ENCODE assay signal across 7 mouse cellular contexts in the genomic region with DNA sequence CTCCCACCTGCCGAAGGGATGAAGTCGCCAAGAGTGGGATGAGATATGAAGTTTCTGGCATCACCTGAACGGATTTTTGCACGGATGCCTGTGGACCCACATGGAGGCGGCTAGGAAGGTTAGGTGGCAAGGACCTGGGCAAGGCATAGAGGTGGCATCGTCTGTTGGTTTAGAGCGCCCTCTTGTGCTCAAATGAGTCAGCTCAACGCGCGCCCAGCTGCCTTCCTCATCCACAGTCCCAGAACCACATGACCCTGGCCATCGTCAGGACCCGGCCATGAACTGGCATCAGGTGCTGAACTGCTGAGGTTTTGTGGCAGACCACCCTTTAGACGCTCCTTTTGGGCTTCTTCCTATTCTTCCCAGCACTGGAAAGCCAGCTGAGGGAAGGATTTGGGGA. TPM values are rescaled to one million over a fixed set of nuclear protein-coding genes. Genes with fewer than 3 reads are reported as not detected.
DNase-seq lines count a peak whose midpoint lies in the region; ATAC-seq and TF ChIP-seq lines count a peak whose summit lies in the region.

No protein-coding gene starts in this region.

- no peaks in the 10 kb centered on the region for H3K36me3 ChIP-seq in forebrain, embryonic 14.5 days (ENCODE audit: control insufficient read depth, insufficient read depth, low read length)
- H3K36me3 ChIP-seq in hindbrain, embryonic 14.5 days (replicated peaks; ENCODE audit: control insufficient read depth, insufficient read depth): no peaks in the 10 kb centered on the region
- no peaks in the 10 kb centered on the region for H3K36me3 ChIP-seq in small intestine, adult 2 months (ENCODE audit: control insufficient read depth, insufficient read depth, low read length)

- WGBS in forebrain, embryonic 14.5 days: under 1% methylated on average over 13 of the region's 13 CpGs
- WGBS in hindbrain, embryonic 14.5 days: 1% methylated on average over 13 of the region's 13 CpGs
- 2% methylated on average over 13 of the region's 13 CpGs for WGBS in small intestine, adult 2 months

- TF ChIP-seq POLR2A in small intestine, adult 2 months (IDR thresholded peaks at IDR 0.05; ENCODE audit: low read depth, low read length): no peak

- H3K4me3 ChIP-seq in forebrain, embryonic 14.5 days (ENCODE audit: low read depth, low read length): no peak overlapping the region
- no peak overlapping the region for H3K4me3 ChIP-seq in hindbrain, embryonic 14.5 days (replicated peaks; ENCODE audit: low read length)
- no peak overlapping the region for H3K4me3 ChIP-seq in small intestine, adult 2 months (ENCODE audit: low read depth, low read length)

- peak overlapping the region; percentile 55 for H3K4me2 ChIP-seq in forebrain, embryonic 14.5 days (ENCODE audit: low read length)
- peak overlapping the region; percentile 26; the same call in 1 of the 2 replicates for H3K4me2 ChIP-seq in hindbrain, embryonic 14.5 days (replicated peaks)

- CTCF ChIA-PET in Patski (lab: Charles Lee): interaction anchor here (1.0 to 13.3 kb wide), 21 partner anchors 10 to 256 kb away, joined by 3 to 189 read pairs (median 4); no protein-coding TSS in a partner anchor

- DNase-seq in Patski (ENCODE audit: low read depth, low spot score): no peak
- DNase-seq in c-Kit-positive CD71-positive TER-119-negative erythroid progenitor cells, embryonic 14.5 days (ENCODE audit: low read depth): peak; percentile 57
- peak; percentile 86 for DNase-seq in forebrain, embryonic 14.5 days (ENCODE audit: low spot score)
- DNase-seq in hindbrain, embryonic 14.5 days (ENCODE audit: low spot score): peak; percentile 86
- peak; percentile 77 to 79 for DNase-seq in layer of hippocampus, postnatal 36 days

- POLR2A ChIA-PET in Patski (lab: Charles Lee): interaction anchor here (0.6 kb wide), 1 partner anchor 32 kb away, joined by 3 read pairs; no protein-coding TSS in a partner anchor

- peaks cover 41% of the 10 kb centered on the region for H3K27me3 ChIP-seq in Patski
- no peaks in the 10 kb centered on the region for H3K27me3 ChIP-seq in forebrain, embryonic 14.5 days (replicated peaks; ENCODE audit: control insufficient read depth, insufficient read depth, low read length)
- H3K27me3 ChIP-seq in hindbrain, embryonic 14.5 days (ENCODE audit: control insufficient read depth, insufficient read depth, low read length): peaks cover 15% of the 10 kb centered on the region; the same call in 1 of the 2 replicates
- peaks cover 30% of the 10 kb centered on the region for H3K27me3 ChIP-seq in small intestine, adult 2 months (ENCODE audit: control insufficient read depth, insufficient read depth, low read length)

- peak; percentile 47 for ATAC-seq in Patski
- ATAC-seq in forebrain, embryonic 14.5 days: peak; percentile 61
- peak; percentile 49 for ATAC-seq in hindbrain, embryonic 14.5 days (ENCODE audit: low FRiP score)
- ATAC-seq in megakaryocyte-erythroid progenitor cell, adult 5-6 weeks (replicated peaks; ENCODE audit: low FRiP score, low TSS enrichment, poor library complexity, severe bottlenecking): peak; percentile 58

- H3K27ac ChIP-seq in forebrain, embryonic 14.5 days (ENCODE audit: low read depth, low read length): peak overlapping the region; percentile 89; the same call in 1 of the 2 replicates
- H3K27ac ChIP-seq in hindbrain, embryonic 14.5 days: peak overlapping the region; percentile 76
- no peak overlapping the region for H3K27ac ChIP-seq in small intestine, adult 2 months (ENCODE audit: insufficient read depth, low read depth, low read length)

- no peak for TF ChIP-seq CTCF in Patski (IDR thresholded peaks at IDR 0.05)
- TF ChIP-seq CTCF in small intestine, adult 2 months (IDR thresholded peaks at IDR 0.05; ENCODE audit: extremely low read depth, insufficient read length, insufficient replicate concordance, low read depth, low read length): peak; percentile 83

- peaks cover 42% of the 10 kb centered on the region for H3K4me1 ChIP-seq in forebrain, embryonic 14.5 days (ENCODE audit: control insufficient read depth, insufficient read depth, low read length)
- H3K4me1 ChIP-seq in hindbrain, embryonic 14.5 days (replicated peaks; ENCODE audit: control insufficient read depth, insufficient read depth, low read length): peaks cover 41% of the 10 kb centered on the region
- H3K4me1 ChIP-seq in small intestine, adult 2 months (ENCODE audit: control insufficient read depth, insufficient read depth, insufficient read length, low read length): no peaks in the 10 kb centered on the region

- H3K9ac ChIP-seq in forebrain, embryonic 14.5 days (ENCODE audit: low read length): peak overlapping the region; percentile 40
- peak overlapping the region; percentile 37; the same call in 1 of the 2 replicates for H3K9ac ChIP-seq in hindbrain, embryonic 14.5 days

- in situ Hi-C loops in Patski (cut with MboI; ENCODE audit: low pct_unique_long_range_greater_than_20kb): loop anchor here (5.0 kb wide), 2 partner anchors 50 to 155 kb away; no protein-coding TSS in a partner anchor

- H3K9me3 ChIP-seq in forebrain, embryonic 14.5 days (replicated peaks; ENCODE audit: control insufficient read depth, low read length): no peaks in the 10 kb centered on the region
- H3K9me3 ChIP-seq in hindbrain, embryonic 14.5 days (ENCODE audit: control insufficient read depth, low read length): no peaks in the 10 kb centered on the region

RNA-seq across cellular contexts. Expression of gene Rhbg, which starts 12.0 kb away (rescaled TPM):
- polyA plus RNA-seq in Patski (2021): not detected
- polyA plus RNA-seq in forebrain, embryonic 14.5 days (2014; fragmentation: Nextera tagmentation; extraction: Ambion mirVana): 0.25 TPM in 1 of 2 replicates, not detected in the other
- polyA plus RNA-seq in hindbrain, embryonic 14.5 days (2014; fragmentation: Nextera tagmentation; extraction: Ambion mirVana): 0.48 and 0.76 TPM in 2 replicates
- total RNA-seq in layer of hippocampus, postnatal 36 days (2021): not detected
- total RNA-seq in megakaryocyte-erythroid progenitor cell, adult 5-6 weeks (2014; fragmentation: Nextera tagmentation): not detected in 2 replicates
- not detected in 2 replicates for total RNA-seq in megakaryocyte-erythroid progenitor cell, adult 5-6 weeks (2017)
- polyA plus RNA-seq in small intestine, adult 2 months (2012; rRNA removed): 11.2 and 40.3 TPM in 2 replicates

RNA-seq across cellular contexts. Expression of gene Gm38392, which starts 44.5 kb away (rescaled TPM):
- 0.19 TPM for polyA plus RNA-seq in Patski (2021)
- polyA plus RNA-seq in forebrain, embryonic 14.5 days (2014; fragmentation: Nextera tagmentation; extraction: Ambion mirVana): 0.18 and 0.22 TPM in 2 replicates
- polyA plus RNA-seq in hindbrain, embryonic 14.5 days (2014; fragmentation: Nextera tagmentation; extraction: Ambion mirVana): 0.37 TPM in 1 of 2 replicates, not detected in the other
- under 1 TPM; 0.47 to 0.76 TPM for total RNA-seq in layer of hippocampus, postnatal 36 days (2021)
- not detected in 2 replicates for total RNA-seq in megakaryocyte-erythroid progenitor cell, adult 5-6 weeks (2014; fragmentation: Nextera tagmentation)
- not detected in 2 replicates for total RNA-seq in megakaryocyte-erythroid progenitor cell, adult 5-6 weeks (2017)
- not detected in 2 replicates for polyA plus RNA-seq in small intestine, adult 2 months (2012; rRNA removed)

RNA-seq across cellular contexts. Expression of gene Tsacc, which starts 54.3 kb away (rescaled TPM):
- 6.3 TPM for polyA plus RNA-seq in Patski (2021)
- polyA plus RNA-seq in forebrain, embryonic 14.5 days (2014; fragmentation: Nextera tagmentation; extraction: Ambion mirVana): 7.4 and 9.1 TPM in 2 replicates
- polyA plus RNA-seq in hindbrain, embryonic 14.5 days (2014; fragmentation: Nextera tagmentation; extraction: Ambion mirVana): 5.8 and 8.5 TPM in 2 replicates
- total RNA-seq in layer of hippocampus, postnatal 36 days (2021): 1 to 10 TPM; 5.0 to 5.3 TPM
- total RNA-seq in megakaryocyte-erythroid progenitor cell, adult 5-6 weeks (2014; fragmentation: Nextera tagmentation): 7.2 and 19.5 TPM in 2 replicates
- 9.8 TPM in 1 of 2 replicates, not detected in the other for total RNA-seq in megakaryocyte-erythroid progenitor cell, adult 5-6 weeks (2017)
- 0.76 and 0.99 TPM in 2 replicates for polyA plus RNA-seq in small intestine, adult 2 months (2012; rRNA removed)

RNA-seq across cellular contexts. Expression of gene Cct3, which starts 54.4 kb away (rescaled TPM):
- polyA plus RNA-seq in Patski (2021): 573 TPM
- polyA plus RNA-seq in forebrain, embryonic 14.5 days (2014; fragmentation: Nextera tagmentation; extraction: Ambion mirVana): 578 and 616 TPM in 2 replicates
- 455 and 498 TPM in 2 replicates for polyA plus RNA-seq in hindbrain, embryonic 14.5 days (2014; fragmentation: Nextera tagmentation; extraction: Ambion mirVana)
- total RNA-seq in layer of hippocampus, postnatal 36 days (2021): 100 to 1,000 TPM; 185 to 188 TPM
- total RNA-seq in megakaryocyte-erythroid progenitor cell, adult 5-6 weeks (2014; fragmentation: Nextera tagmentation): 703 and 802 TPM in 2 replicates
- 484 and 489 TPM in 2 replicates for total RNA-seq in megakaryocyte-erythroid progenitor cell, adult 5-6 weeks (2017)
- 46.0 and 73.9 TPM in 2 replicates for polyA plus RNA-seq in small intestine, adult 2 months (2012; rRNA removed)
